Mouse (Mus musculus): ENCODE measurements around the gene Col12a1.
"Not testable (repeated sequence)": the region's sequence is repeated elsewhere in the genome, so short reads cannot be mapped to it uniquely, and the experiment has no call there.

Gene Col12a1

GRCm38 (mm10) chr9:79689771-79690535 lies 28.7 kb downstream of the Col12a1 start:
- DNase-seq (ENCODE audit: low spot score in 2 of 2): no peak

- no peak for DNase-seq (ENCODE audit: low spot score in 2 of 2)
These were observed 29.3 kb downstream of the Col12a1 start for GRCm38 (mm10) chr9:79689342-79689741.

- DNase-seq (ENCODE audit: low spot score in 2 of 2): no peak
These were observed 31.4 kb downstream of the Col12a1 start for GRCm38 (mm10) chr9:79687227-79687626.

- no peak for DNase-seq (ENCODE audit: low spot score in 2 of 2)
These were observed 32.6 kb downstream of the Col12a1 start for GRCm38 (mm10) chr9:79686049-79686448.

GRCm38 (mm10) chr9:79680453-79681240 lies 38.0 kb downstream of the Col12a1 start:
- no peak for DNase-seq (ENCODE audit: low spot score in 2 of 2)

GRCm38 (mm10) chr9:79668806-79669205 lies 49.8 kb downstream of the Col12a1 start:
- DNase-seq (ENCODE audit: low spot score in 2 of 2): not testable (repeated sequence)

- peak in 1 of 2 experiments; percentile 40 for DNase-seq (ENCODE audit: low spot score in 2 of 2)
These were observed 65.1 kb downstream of the Col12a1 start for GRCm38 (mm10) chr9:79653327-79654150.

GRCm38 (mm10) chr9:79648587-79648986 lies 70.0 kb downstream of the Col12a1 start:
- DNase-seq (ENCODE audit: low spot score in 2 of 2): no peak

GRCm38 (mm10) chr9:79645757-79646156 lies 72.9 kb downstream of the Col12a1 start:
- DNase-seq (ENCODE audit: low spot score in 2 of 2): no peak

GRCm38 (mm10) chr9:79639430-79640090 lies 79.1 kb downstream of the Col12a1 start:
- DNase-seq (ENCODE audit: low spot score in 2 of 2): no peak

- no peak for DNase-seq (ENCODE audit: low spot score in 2 of 2)
These were observed 80.8 kb downstream of the Col12a1 start for GRCm38 (mm10) chr9:79637879-79638278.

- DNase-seq (ENCODE audit: low spot score in 2 of 2): no peak
These were observed 84.6 kb downstream of the Col12a1 start for GRCm38 (mm10) chr9:79634076-79634475.

- DNase-seq (ENCODE audit: low spot score in 2 of 2): no peak
These were observed 87.4 kb downstream of the Col12a1 start for GRCm38 (mm10) chr9:79631186-79631585.

GRCm38 (mm10) chr9:79618839-79619597 lies 99.6 kb downstream of the Col12a1 start:
- no peak for DNase-seq (ENCODE audit: low spot score in 2 of 2)

GRCm38 (mm10) chr9:79617336-79617735 lies 101.3 kb downstream of the Col12a1 start:
- DNase-seq (ENCODE audit: low spot score in 2 of 2): no peak

- DNase-seq (ENCODE audit: low spot score in 2 of 2): no peak
These were observed 102.6 kb downstream of the Col12a1 start for GRCm38 (mm10) chr9:79616040-79616439.

- DNase-seq (ENCODE audit: low spot score in 2 of 2): no peak
These were observed 108.3 kb downstream of the Col12a1 start for GRCm38 (mm10) chr9:79610286-79610685.

- DNase-seq (ENCODE audit: low spot score in 2 of 2): no peak
These were observed 109.0 kb downstream of the Col12a1 start for GRCm38 (mm10) chr9:79609661-79610060.

- DNase-seq (ENCODE audit: low spot score in 2 of 2): no peak
These were observed 109.8 kb downstream of the Col12a1 start for GRCm38 (mm10) chr9:79608795-79609194.

- peak; percentile 19 to 49 for DNase-seq (ENCODE audit: low spot score in 2 of 2)
These were observed 110.5 kb downstream of the Col12a1 start for GRCm38 (mm10) chr9:79608062-79608531.

- no peak for DNase-seq (ENCODE audit: low spot score in 2 of 2)
These were observed 112.5 kb downstream of the Col12a1 start for GRCm38 (mm10) chr9:79606122-79606521.

Data from right cerebral cortex, postnatal 10 days (tissue).